In the genomic region with DNA sequence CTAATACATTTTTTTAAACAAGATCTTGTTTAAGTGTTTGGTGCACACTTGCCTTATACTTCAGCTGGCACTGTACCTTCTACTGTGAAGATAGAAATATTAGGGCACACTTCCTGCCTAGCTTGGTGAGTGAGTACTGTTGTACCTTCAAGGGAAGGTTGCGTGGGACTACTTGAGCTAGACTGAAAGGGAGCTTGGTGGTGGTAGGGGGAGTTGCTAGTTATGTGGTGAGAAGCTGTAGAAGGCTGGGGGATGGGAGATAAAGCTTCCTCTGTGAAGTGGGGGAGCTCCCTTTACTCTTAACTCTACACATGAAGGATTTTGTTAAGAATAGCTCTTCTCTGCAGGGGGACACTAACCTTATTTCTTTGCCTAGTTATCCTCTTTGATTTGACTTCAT, we compare ENCODE assay signal across 27 mouse cellular contexts. TPM values are rescaled to one million over a fixed set of nuclear protein-coding genes. Genes with fewer than 3 reads are reported as not detected.
DNase-seq lines count a peak whose midpoint lies in the region; ATAC-seq lines count a peak whose summit lies in the region.
"Had no signal": no experiment of that assay in that cellular context is flagged by ENCODE, and none has a peak within 500 bp of the region (broad histone marks: within the 10 kb centered on the region; RNA-seq: fewer than 3 reads in every experiment).

No protein-coding gene starts in this region.

- peak; percentile 87 for ATAC-seq in CD4-positive, CD25-positive, alpha-beta regulatory T cell, adult 4 months
- peak; percentile 76 for ATAC-seq in activated CD4-positive, CD25-positive, alpha-beta regulatory T cell, adult 4 months
- ATAC-seq: forebrain, embryonic 16.5 days; lung, postnatal 0 days had no signal

- DNase-seq in naive thymus-derived CD4-positive, alpha-beta T cell, adult 2 months (ENCODE audit: low read depth), result peak; percentile 62
- DNase-seq in adrenal gland, adult 2 months, result no peak
- DNase-seq in adrenal gland, postnatal 10 days, result no peak
- no peak for DNase-seq in lung, postnatal 36 days
- DNase-seq: adrenal gland, postnatal 14 days; B cell, adult 2 months; cerebellum, adult 11-12 months; cerebellum, adult 9-11 months; gastrocnemius, adult 2 months; heart, postnatal 10 days; kidney, adult 18-20 months; kidney, postnatal 36 days; left cerebral cortex, postnatal 4 days; liver, embryonic 13.5 days; lung, adult 18-20 months; midbrain, embryonic 14.5 days; retina, postnatal 1 day; right cerebral cortex, postnatal 25 days had no signal

RNA-seq across cellular contexts. Expression of a gene that starts 20.9 kb away (rescaled TPM):
- 10 to 100 TPM; 50.5 to 61.5 TPM for polyA plus RNA-seq in CD4-positive, CD25-positive, alpha-beta regulatory T cell, adult 4 months (2017; shearing (Covaris generic))
- polyA plus RNA-seq in activated CD4-positive, CD25-positive, alpha-beta regulatory T cell, adult 4 months (2017; shearing (Covaris generic)), result 10 to 100 TPM; 47.5 to 55.6 TPM
- total RNA-seq in adrenal gland, adult 2 months (2021), result 10 to 100 TPM; 27.0 to 27.1 TPM
- polyA plus RNA-seq in adrenal gland, adult 2 months (2012; rRNA removed), result 3.2 and 3.6 TPM in 2 replicates
- 10 to 100 TPM; 27.1 to 27.6 TPM for total RNA-seq in adrenal gland, postnatal 10 days (2021)

RNA-seq across cellular contexts. Expression of a gene that starts 21.3 kb away (rescaled TPM):
- polyA plus RNA-seq in CD4-positive, CD25-positive, alpha-beta regulatory T cell, adult 4 months (2017; shearing (Covaris generic)), result 10 to 100 TPM; 11.5 to 14.9 TPM
- 10 to 100 TPM in 1 of 2 experiments, 1 to 10 TPM in 1; 9.4 to 16.3 TPM for polyA plus RNA-seq in activated CD4-positive, CD25-positive, alpha-beta regulatory T cell, adult 4 months (2017; shearing (Covaris generic))
- total RNA-seq in adrenal gland, adult 2 months (2021), result 10 to 100 TPM; 24.0 to 31.8 TPM
- polyA plus RNA-seq in adrenal gland, adult 2 months (2012; rRNA removed), result 18.5 and 22.2 TPM in 2 replicates
- total RNA-seq in adrenal gland, postnatal 10 days (2021), result 10 to 100 TPM; 21.4 to 25.7 TPM

RNA-seq across cellular contexts. Expression of a gene that starts 52.3 kb away (rescaled TPM):
- polyA plus RNA-seq in CD4-positive, CD25-positive, alpha-beta regulatory T cell, adult 4 months (2017; shearing (Covaris generic)), result not detected
- polyA plus RNA-seq in activated CD4-positive, CD25-positive, alpha-beta regulatory T cell, adult 4 months (2017; shearing (Covaris generic)), result not detected
- 1 to 10 TPM; 2.0 to 2.3 TPM for total RNA-seq in adrenal gland, adult 2 months (2021)
- 3.4 and 5.2 TPM in 2 replicates for polyA plus RNA-seq in adrenal gland, adult 2 months (2012; rRNA removed)
- total RNA-seq in adrenal gland, postnatal 10 days (2021), result 1 to 10 TPM; 5.8 to 8.1 TPM
- total RNA-seq: common myeloid progenitor, adult 5-6 weeks; hematopoietic stem cell, adult 5-6 weeks; monocyte, adult 5-6 weeks had no signal
- polyA plus RNA-seq: erythroblast, embryonic 14.5 days; macrophage had no signal

Comparison
In these comparisons a context has a peak if more than half of its experiments do, and no peak if none do; other contexts are left out.
1. RNA of a gene that starts 20.9 kb away (polyA plus RNA-seq): 50.5 to 61.5 TPM in CD4-positive, CD25-positive, alpha-beta regulatory T cell, adult 4 months and 47.5 to 55.6 TPM in activated CD4-positive, CD25-positive, alpha-beta regulatory T cell, adult 4 months; 3.2 to 3.6 TPM in adrenal gland, adult 2 months; every median in the first group is over 10 times any median in the second.